Mouse (Mus musculus): ENCODE results near the gene Bri3. TPM values are rescaled to one million over a fixed set of nuclear protein-coding genes. Genes with fewer than 3 reads are reported as not detected.

Gene Bri3
- polyA plus RNA-seq (2017; shearing (Covaris generic)) = 2.4 TPM

DNA sequence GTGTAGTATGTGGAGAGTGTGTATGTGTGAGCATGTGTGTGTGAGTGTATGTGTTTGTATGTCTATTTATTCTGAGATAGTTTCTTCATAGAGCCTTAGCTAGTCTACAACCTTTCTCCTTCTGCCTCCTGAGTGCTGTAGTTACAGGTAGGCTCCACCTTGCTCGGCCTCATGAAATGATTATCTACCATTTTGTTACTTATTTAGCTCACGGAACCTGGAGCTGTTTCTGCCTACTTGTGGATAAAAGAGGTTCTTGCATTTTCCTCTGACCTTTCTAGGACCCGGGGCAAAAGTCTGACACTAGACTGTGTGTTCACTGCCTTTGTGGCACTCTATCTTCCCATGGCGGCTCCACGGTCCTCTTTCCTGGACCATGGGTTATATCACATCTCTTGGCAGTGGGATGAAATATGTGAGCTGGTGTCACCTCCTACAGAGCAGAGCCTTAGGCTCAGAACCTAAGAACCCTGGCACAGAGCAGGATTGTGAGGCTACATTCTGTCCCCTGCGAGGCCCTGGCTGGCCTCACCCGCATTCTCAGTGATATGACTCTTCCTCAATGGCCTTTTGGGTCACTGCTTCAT lies at the start of gene Bri3:
TSS of gene Bri3 (plus strand) at position 537 of the 587 bp plus-strand sequence.

DNA sequence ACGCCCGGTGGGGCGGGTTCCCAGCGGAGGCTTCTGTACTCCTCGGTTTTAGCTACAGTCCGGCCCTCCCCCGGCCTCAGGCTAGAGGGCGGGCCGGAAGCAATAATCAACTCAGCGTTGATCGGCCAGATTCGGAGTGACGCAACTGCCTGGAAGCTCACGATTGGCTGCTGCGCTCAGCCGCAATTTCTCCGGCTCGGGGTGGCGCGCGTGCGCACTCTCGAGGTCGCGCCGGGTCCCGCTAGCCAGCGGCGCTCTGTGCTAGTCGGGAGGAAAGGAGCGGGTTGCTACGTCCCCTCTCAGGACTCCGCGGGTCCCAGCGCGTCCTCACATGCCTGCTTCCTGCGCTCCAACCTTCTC lies 20.8 kb upstream of the Bri3 start, which contains the start of gene Tecpr1:
TSS of gene Tecpr1 (minus strand) at position 113 of the 360 bp plus-strand sequence.

DNA sequence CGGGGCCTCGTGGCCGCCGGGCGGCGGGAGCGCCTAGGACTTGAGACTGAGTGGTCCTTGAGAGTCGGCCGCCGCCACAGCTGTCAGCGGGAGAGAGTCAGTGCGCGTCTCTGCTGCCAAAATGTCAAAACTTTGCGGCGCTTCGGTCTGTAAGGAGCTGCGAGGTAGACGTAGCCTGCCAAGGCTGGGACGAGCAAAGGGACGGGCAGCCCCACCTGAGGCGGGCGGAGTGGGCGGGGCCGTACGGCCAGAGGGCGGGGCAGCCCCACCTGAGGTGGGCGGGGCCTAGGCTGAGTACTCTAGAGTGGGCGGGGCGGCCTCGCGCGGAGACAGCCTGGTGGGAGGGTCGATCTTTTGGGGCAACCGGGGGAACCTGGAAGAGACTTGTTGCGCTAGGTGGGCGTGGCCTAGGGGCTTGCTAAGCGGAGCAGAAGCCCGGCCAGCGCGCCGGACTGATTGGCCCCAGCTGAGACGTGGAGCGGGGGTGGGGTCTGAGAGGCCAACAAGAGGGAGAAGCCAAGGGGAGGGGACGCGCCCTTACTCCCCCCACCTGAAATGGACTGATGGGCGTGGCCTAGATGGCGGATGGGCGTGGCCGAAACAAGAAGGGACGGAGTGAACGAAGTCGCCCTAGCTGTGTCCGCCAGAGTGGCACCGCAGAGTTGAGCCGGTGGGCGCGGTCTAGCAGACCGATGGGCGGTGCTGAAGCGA lies 113.8 kb downstream of the Bri3 start, which contains the start of gene Baiap2l1:
TSS of gene Baiap2l1 (minus strand) at position 232 of the 711 bp plus-strand sequence.

Other genes starting within 250 kb of the Bri3 start
- gene Ccz1, start 229.6 kb upstream of the Bri3 start, polyA plus RNA-seq (2017; shearing (Covaris generic)) = 61.3 TPM
- not detected for gene Ocm, start 217.8 kb upstream of the Bri3 start, polyA plus RNA-seq (2017; shearing (Covaris generic))
- gene Lmtk2, start 144.0 kb upstream of the Bri3 start, polyA plus RNA-seq (2017; shearing (Covaris generic)) = 4.0 TPM
- 0.13 TPM for gene Bhlha15, start 54.2 kb upstream of the Bri3 start, polyA plus RNA-seq (2017; shearing (Covaris generic))
- 235 TPM for gene Tecpr1, start 20.8 kb upstream of the Bri3 start, polyA plus RNA-seq (2017; shearing (Covaris generic))
- gene Baiap2l1, start 113.7 kb downstream of the Bri3 start, polyA plus RNA-seq (2017; shearing (Covaris generic)) = 0.76 TPM

Data from inflammation-experienced regulatory T-cells, adult 16 weeks (primary cell).